Mouse (Mus musculus): ENCODE results near the gene Shcbp1l. TPM values are rescaled to one million over a fixed set of nuclear protein-coding genes. Genes with fewer than 3 reads are reported as not detected.

The Shcbp1l gene
- polyA plus RNA-seq, 1 experiment from 2014 or later: 0.47 TPM

GRCm38 (mm10) chr1:153443019-153443418 is 18.1 kb downstream of the Shcbp1l start:
- no peak overlapping the region for H3K4me3 ChIP-seq (ENCODE audit: control insufficient read depth in 1 of 2, insufficient read depth in 1 of 2, low read depth in 1 of 2, low read length in 2 of 2)
- ATAC-seq (ENCODE audit: insufficient number of reproducible peaks, insufficient read depth, low FRiP score, low read depth): no peak
- H3K4me1 ChIP-seq (ENCODE audit: control insufficient read depth in 2 of 2, insufficient read depth in 2 of 2, low read length in 2 of 2): no peaks in the 10 kb centered on the region
- no peak overlapping the region for H3K27ac ChIP-seq (replicated peaks in 1 of 2; ENCODE audit: control insufficient read depth in 1 of 2, insufficient read depth in 1 of 2, low read depth in 2 of 2, low read length in 2 of 2)
- WGBS: 78% methylated on average over 1 of the region's 1 CpGs
- no peaks in the 10 kb centered on the region for H3K27me3 ChIP-seq (ENCODE audit: control insufficient read depth, insufficient read depth, low read length)
- no peak overlapping the region for H3K9ac ChIP-seq (ENCODE audit: low read length)
- H3K4me2 ChIP-seq (ENCODE audit: low read length): no peak overlapping the region
- no peaks in the 10 kb centered on the region for H3K36me3 ChIP-seq (ENCODE audit: control insufficient read depth, insufficient read depth, low read length)
- no peaks in the 10 kb centered on the region for H3K9me3 ChIP-seq (ENCODE audit: control insufficient read depth, low read length)

- H3K27me3 ChIP-seq (ENCODE audit: control insufficient read depth, insufficient read depth, low read length): no peaks in the 10 kb centered on the region
- no peak overlapping the region for H3K4me2 ChIP-seq (ENCODE audit: low read length)
- H3K4me3 ChIP-seq (ENCODE audit: control insufficient read depth in 1 of 2, insufficient read depth in 1 of 2, low read depth in 1 of 2, low read length in 2 of 2): no peak overlapping the region
- H3K4me1 ChIP-seq (ENCODE audit: control insufficient read depth in 2 of 2, insufficient read depth in 2 of 2, low read length in 2 of 2): no peaks in the 10 kb centered on the region
- no peaks in the 10 kb centered on the region for H3K36me3 ChIP-seq (ENCODE audit: control insufficient read depth, insufficient read depth, low read length)
- no peak overlapping the region for H3K9ac ChIP-seq (ENCODE audit: low read length)
- no peaks in the 10 kb centered on the region for H3K9me3 ChIP-seq (ENCODE audit: control insufficient read depth, low read length)
- WGBS: 79% methylated on average over 4 of the region's 4 CpGs
- H3K27ac ChIP-seq (replicated peaks in 1 of 2; ENCODE audit: control insufficient read depth in 1 of 2, insufficient read depth in 1 of 2, low read depth in 2 of 2, low read length in 2 of 2): no peak overlapping the region
- no peak for ATAC-seq (ENCODE audit: insufficient number of reproducible peaks, insufficient read depth, low FRiP score, low read depth)
Measured at GRCm38 (mm10) chr1:153443632-153444031, 18.7 kb downstream of the Shcbp1l start.

GRCm38 (mm10) chr1:153446120-153446831 is 21.3 kb downstream of the Shcbp1l start:
- Histone ChIP-seq H3K9me3 (ENCODE audit: control insufficient read depth, low read length) (no peaks in the 10 kb centered on the region), H3K27ac (replicated peaks in 1 of 2; ENCODE audit: control insufficient read depth in 1 of 2, insufficient read depth in 1 of 2, low read depth in 2 of 2, low read length in 2 of 2) (no peak overlapping the region), H3K4me2 (ENCODE audit: low read length) (no peak overlapping the region), H3K4me1 (ENCODE audit: control insufficient read depth in 2 of 2, insufficient read depth in 2 of 2, low read length in 2 of 2) (no peaks in the 10 kb centered on the region), H3K36me3 (ENCODE audit: control insufficient read depth, insufficient read depth, low read length) (0 out of 2 replicates have a peak, but pooled peaks cover 6% of the 10 kb centered on the region), H3K9ac (ENCODE audit: low read length) (no peak overlapping the region), H3K4me3 (ENCODE audit: control insufficient read depth in 1 of 2, insufficient read depth in 1 of 2, low read depth in 1 of 2, low read length in 2 of 2) (no peak overlapping the region), H3K27me3 (ENCODE audit: control insufficient read depth, insufficient read depth, low read length) (no peaks in the 10 kb centered on the region)
- whole genome bisulfite sequencing: 94% methylated on average over 20 of the region's 20 CpGs
- ATAC-seq (ENCODE audit: insufficient number of reproducible peaks, insufficient read depth, low FRiP score, low read depth): no peak

DNA sequence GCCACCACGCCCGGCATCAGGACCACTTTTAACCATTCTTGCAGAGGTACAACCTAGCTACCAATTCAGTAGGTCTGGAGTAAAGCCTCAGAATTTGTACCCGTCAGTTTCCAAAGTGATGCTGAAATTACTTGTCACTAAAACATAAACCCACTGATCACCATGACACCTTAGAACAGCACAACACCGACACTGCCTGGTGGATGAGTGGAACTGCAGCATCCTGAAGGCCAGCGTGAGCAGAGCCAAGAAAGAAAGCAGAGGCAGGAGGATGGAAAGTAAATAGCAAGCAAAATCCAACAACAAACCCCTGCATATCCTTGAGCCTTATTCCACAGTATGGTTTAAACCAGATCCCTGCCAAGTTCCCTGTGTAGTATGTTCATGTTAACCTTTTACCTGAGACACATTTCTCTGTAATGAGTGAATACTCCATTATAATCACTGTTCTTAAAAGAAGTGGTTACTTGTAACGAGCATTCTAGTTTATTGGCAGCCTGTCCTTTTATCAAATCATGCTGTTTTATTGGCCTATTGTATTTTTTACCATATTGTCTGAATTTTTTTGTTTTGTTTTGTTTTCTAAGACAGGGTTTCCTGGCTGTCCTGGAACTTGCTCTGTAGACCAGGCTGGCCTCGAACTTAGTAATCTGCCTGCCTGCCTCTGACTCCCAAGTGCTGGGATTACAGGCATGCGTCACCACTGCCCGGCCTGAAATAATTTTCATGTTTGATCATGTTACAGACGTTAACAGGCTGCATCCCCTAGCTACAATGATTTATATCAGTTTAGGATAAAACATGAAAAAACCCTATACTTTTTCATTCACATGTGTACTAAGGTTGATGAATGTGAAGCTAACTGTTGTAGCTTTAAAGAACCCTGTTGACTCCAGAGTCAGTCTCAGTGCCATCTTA is 26.5 kb downstream of the Shcbp1l start:
- WGBS: 69% methylated on average over 10 of the region's 10 CpGs
- ATAC-seq (ENCODE audit: insufficient number of reproducible peaks, insufficient read depth, low FRiP score, low read depth): no peak
- no peak overlapping the region for H3K4me3 ChIP-seq (ENCODE audit: control insufficient read depth in 1 of 2, insufficient read depth in 1 of 2, low read depth in 1 of 2, low read length in 2 of 2)
- no peaks in the 10 kb centered on the region for H3K9me3 ChIP-seq (ENCODE audit: control insufficient read depth, low read length)
- H3K36me3 ChIP-seq (ENCODE audit: control insufficient read depth, insufficient read depth, low read length): peaks cover 45% of the 10 kb centered on the region
- H3K4me2 ChIP-seq (ENCODE audit: low read length): no peak overlapping the region
- no peaks in the 10 kb centered on the region for H3K4me1 ChIP-seq (ENCODE audit: control insufficient read depth in 2 of 2, insufficient read depth in 2 of 2, low read length in 2 of 2)
- H3K27me3 ChIP-seq (ENCODE audit: control insufficient read depth, insufficient read depth, low read length): no peaks in the 10 kb centered on the region
- no peak overlapping the region for H3K27ac ChIP-seq (replicated peaks in 1 of 2; ENCODE audit: control insufficient read depth in 1 of 2, insufficient read depth in 1 of 2, low read depth in 2 of 2, low read length in 2 of 2)
- no peak overlapping the region for H3K9ac ChIP-seq (ENCODE audit: low read length)

- ATAC-seq (ENCODE audit: insufficient number of reproducible peaks, insufficient read depth, low FRiP score, low read depth): no peak
- H3K4me2 ChIP-seq (ENCODE audit: low read length): no peak overlapping the region
- no peaks in the 10 kb centered on the region for H3K27me3 ChIP-seq (ENCODE audit: control insufficient read depth, insufficient read depth, low read length)
- 87% methylated on average over 3 of the region's 3 CpGs for WGBS
- H3K4me1 ChIP-seq (ENCODE audit: control insufficient read depth in 2 of 2, insufficient read depth in 2 of 2, low read length in 2 of 2): no peaks in the 10 kb centered on the region
- peaks cover 62% of the 10 kb centered on the region for H3K36me3 ChIP-seq (ENCODE audit: control insufficient read depth, insufficient read depth, low read length)
- H3K4me3 ChIP-seq (ENCODE audit: control insufficient read depth in 1 of 2, insufficient read depth in 1 of 2, low read depth in 1 of 2, low read length in 2 of 2): no peak overlapping the region
- H3K9me3 ChIP-seq (ENCODE audit: control insufficient read depth, low read length): no peaks in the 10 kb centered on the region
- H3K27ac ChIP-seq (replicated peaks in 1 of 2; ENCODE audit: control insufficient read depth in 1 of 2, insufficient read depth in 1 of 2, low read depth in 2 of 2, low read length in 2 of 2): no peak overlapping the region
- H3K9ac ChIP-seq (ENCODE audit: low read length): no peak overlapping the region
Measured at GRCm38 (mm10) chr1:153453146-153453642, 28.2 kb downstream of the Shcbp1l start.

DNA sequence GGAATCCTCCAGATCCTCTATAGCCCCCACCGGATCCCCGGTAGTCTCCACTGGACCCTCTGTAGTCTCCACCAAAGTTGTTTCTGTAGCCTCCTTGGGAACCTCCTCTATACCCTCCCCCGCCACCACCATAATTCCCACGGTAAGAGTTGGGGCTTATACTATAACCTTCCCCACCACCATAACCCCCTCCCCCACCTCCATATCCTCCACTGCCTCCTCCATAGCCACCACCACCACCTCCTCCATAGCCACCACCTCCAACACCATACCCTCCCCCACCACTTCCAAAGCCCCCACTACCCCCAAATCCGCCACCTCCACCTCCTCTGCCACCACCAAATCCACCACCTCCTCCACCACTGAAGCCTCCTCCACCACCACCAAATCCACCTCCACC is 31.2 kb downstream of the Shcbp1l start:
- Histone ChIP-seq H3K36me3 (ENCODE audit: control insufficient read depth, insufficient read depth, low read length) (peaks cover 84% of the 10 kb centered on the region), H3K4me3 (ENCODE audit: control insufficient read depth in 1 of 2, insufficient read depth in 1 of 2, low read depth in 1 of 2, low read length in 2 of 2) (no peak overlapping the region), H3K9me3 (ENCODE audit: control insufficient read depth, low read length) (no peaks in the 10 kb centered on the region), H3K4me2 (ENCODE audit: low read length) (no peak overlapping the region), H3K27ac (replicated peaks in 1 of 2; ENCODE audit: control insufficient read depth in 1 of 2, insufficient read depth in 1 of 2, low read depth in 2 of 2, low read length in 2 of 2) (no peak overlapping the region), H3K27me3 (ENCODE audit: control insufficient read depth, insufficient read depth, low read length) (no peaks in the 10 kb centered on the region), H3K4me1 (ENCODE audit: control insufficient read depth in 2 of 2, insufficient read depth in 2 of 2, low read length in 2 of 2) (no peaks in the 10 kb centered on the region), H3K9ac (ENCODE audit: low read length) (no peak overlapping the region)
- WGBS: 88% methylated on average over 5 of the region's 5 CpGs
- ATAC-seq (ENCODE audit: insufficient number of reproducible peaks, insufficient read depth, low FRiP score, low read depth): no peak

- Histone ChIP-seq H3K4me3 (ENCODE audit: control insufficient read depth in 1 of 2, insufficient read depth in 1 of 2, low read depth in 1 of 2, low read length in 2 of 2) (no peak overlapping the region), H3K36me3 (ENCODE audit: control insufficient read depth, insufficient read depth, low read length) (peaks cover 99% of the 10 kb centered on the region), H3K4me2 (ENCODE audit: low read length) (no peak overlapping the region), H3K4me1 (ENCODE audit: control insufficient read depth in 2 of 2, insufficient read depth in 2 of 2, low read length in 2 of 2) (no peaks in the 10 kb centered on the region), H3K27me3 (ENCODE audit: control insufficient read depth, insufficient read depth, low read length) (no peaks in the 10 kb centered on the region), H3K9ac (ENCODE audit: low read length) (no peak overlapping the region), H3K27ac (replicated peaks in 1 of 2; ENCODE audit: control insufficient read depth in 1 of 2, insufficient read depth in 1 of 2, low read depth in 2 of 2, low read length in 2 of 2) (no peak overlapping the region), H3K9me3 (ENCODE audit: control insufficient read depth, low read length) (no peaks in the 10 kb centered on the region)
- ATAC-seq (ENCODE audit: insufficient number of reproducible peaks, insufficient read depth, low FRiP score, low read depth): no peak
- 80% methylated on average over 1 of the region's 1 CpGs for WGBS
Measured at GRCm38 (mm10) chr1:153461796-153462195, 36.8 kb downstream of the Shcbp1l start.
